Mouse (Mus musculus) forebrain, embryonic 15.5 days (tissue): Measurements from ENCODE around the gene Pdcl2. TPM values are rescaled to one million over a fixed set of nuclear protein-coding genes. Genes with fewer than 3 reads are reported as not detected.

Experiments used
- ATAC-seq: fragments of 200-750 bp; cut with Nextera tagmentation; replicated peaks from 2 replicates; pipeline ENCODE4 v1.8.0; 2017; ENCODE audit warnings: mild to moderate bottlenecking, moderate TSS enrichment, moderate library complexity
- H3K27ac ChIP-seq: fragments of 300-500 bp; sonication (generic); replicated peaks from 2 replicates; pipeline ENCODE4 v1.5.1; 2015; ENCODE audit warnings: mild to moderate bottlenecking, inconsistent platforms
- H3K27me3 ChIP-seq: fragments of 300-500 bp; sonication (generic); 2 replicates; pipeline ENCODE4 v1.6.1; 2015; ENCODE audit warnings: inconsistent platforms
- H3K36me3 ChIP-seq: fragments of 300-500 bp; sonication (generic); 2 replicates; pipeline ENCODE4 v1.6.1; 2015; ENCODE audit warnings: mild to moderate bottlenecking, inconsistent platforms
- H3K4me1 ChIP-seq: fragments of 300-500 bp; sonication (generic); 2 replicates; pipeline ENCODE4 v1.6.1; 2015; ENCODE audit warnings: inconsistent platforms
- H3K4me2 ChIP-seq: fragments of 300-500 bp; sonication (generic); replicated peaks from 2 replicates; pipeline ENCODE4 v1.6.1; 2015; ENCODE audit warnings: mild to moderate bottlenecking, inconsistent platforms
- H3K4me3 ChIP-seq: fragments of 300-500 bp; sonication (generic); 2 replicates; pipeline ENCODE4 v1.5.1; 2015; ENCODE audit warnings: mild to moderate bottlenecking, inconsistent platforms
- H3K9ac ChIP-seq: fragments of 300-500 bp; sonication (generic); replicated peaks from 2 replicates; pipeline ENCODE4 v1.6.1; 2015; ENCODE audit warnings: mild to moderate bottlenecking, inconsistent platforms
- H3K9me3 ChIP-seq: fragments of 300-500 bp; sonication (generic); 2 replicates; pipeline ENCODE4 v1.6.1; 2016; ENCODE audit warnings: inconsistent platforms
- WGBS: fragments of 180-500 bp; shearing (Covaris S2); methylation state at CpG from one replicate; pipeline ENCODE4 v1.1.7; 2015; ENCODE audit warnings: mixed read lengths; 5-methylcytosine and 5-hydroxymethylcytosine counted together
- polyA plus RNA-seq: library from polyadenylated mRNA; unstranded; fragments of >200 nt; fragmentation: Nextera tagmentation; extraction: Ambion mirVana; gene quantifications from 2 replicates; pipeline ENCODE4 v1.2.1, GENCODE M21; 2015

Pdcl2 gene
- not detected in 2 replicates for polyA plus RNA-seq

DNA sequence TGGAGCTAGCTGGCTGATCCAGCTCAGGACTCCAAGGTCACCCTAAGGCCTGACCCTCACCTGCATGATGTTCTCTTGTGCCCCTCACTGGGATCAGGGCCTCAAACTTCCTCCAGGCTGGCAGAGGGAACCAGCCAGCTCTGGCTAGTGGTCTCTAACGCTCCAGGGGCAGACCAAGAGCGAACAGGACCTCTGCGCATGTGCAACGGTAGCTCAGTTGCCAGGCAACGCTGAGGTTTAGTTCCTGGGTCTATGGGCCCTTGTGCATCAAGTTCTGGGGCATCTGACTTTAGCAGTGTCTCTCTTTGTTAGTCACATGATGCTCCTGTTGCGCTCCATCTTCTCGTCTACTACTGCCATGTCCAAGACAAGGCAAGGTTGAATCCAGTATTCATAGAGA lies at the start of gene Pdcl2:
Gene Pdcl2, minus strand, starts transcription at position 204 of the 400 bp plus-strand sequence.
- Histone ChIP-seq H3K27ac (no peak within 1 kb of the TSS), H3K27me3 (no peaks in the 10 kb centered on the region), H3K4me1 (0 out of 2 replicates have a peak, but pooled peaks cover 2% of the 10 kb centered on the region), H3K9ac (no peak within 1 kb of the TSS), H3K9me3 (no peaks in the 10 kb centered on the region), H3K4me3 (no peak within 1 kb of the TSS), H3K4me2 (no peak within 1 kb of the TSS), H3K36me3 (no peaks in the 10 kb centered on the region)
- ATAC-seq: no peak
- 89% methylated on average over 7 of the region's 7 CpGs for WGBS

DNA sequence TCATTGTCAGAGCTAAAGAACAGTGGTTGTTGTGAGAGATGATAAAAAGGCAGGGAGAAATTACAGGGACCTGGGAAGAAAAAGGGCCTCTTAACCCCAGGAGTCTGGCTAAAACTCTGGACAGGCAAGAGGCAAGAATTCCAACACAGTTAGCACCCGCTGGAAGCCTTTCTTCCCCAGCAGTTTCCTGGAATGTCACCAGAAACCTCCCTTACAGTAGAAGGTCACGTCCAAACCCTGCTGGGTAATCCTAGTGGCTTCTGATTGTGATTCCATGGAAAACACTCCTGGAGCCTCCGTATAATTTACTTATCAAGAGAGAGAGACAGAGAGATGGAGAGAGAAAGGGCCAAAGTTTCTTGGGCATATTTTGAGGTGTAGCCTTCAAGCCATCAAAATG lies 48.3 kb upstream of the Pdcl2 start:
- H3K27me3 ChIP-seq: no peaks in the 10 kb centered on the region
- no peak for ATAC-seq
- no peak overlapping the region for H3K4me3 ChIP-seq
- no peak overlapping the region for H3K4me2 ChIP-seq
- 46% methylated on average over 3 of the region's 3 CpGs for WGBS
- no peaks in the 10 kb centered on the region for H3K4me1 ChIP-seq
- no peak overlapping the region for H3K27ac ChIP-seq
- H3K9me3 ChIP-seq: no peaks in the 10 kb centered on the region
- no peaks in the 10 kb centered on the region for H3K36me3 ChIP-seq
- H3K9ac ChIP-seq: no peak overlapping the region

DNA sequence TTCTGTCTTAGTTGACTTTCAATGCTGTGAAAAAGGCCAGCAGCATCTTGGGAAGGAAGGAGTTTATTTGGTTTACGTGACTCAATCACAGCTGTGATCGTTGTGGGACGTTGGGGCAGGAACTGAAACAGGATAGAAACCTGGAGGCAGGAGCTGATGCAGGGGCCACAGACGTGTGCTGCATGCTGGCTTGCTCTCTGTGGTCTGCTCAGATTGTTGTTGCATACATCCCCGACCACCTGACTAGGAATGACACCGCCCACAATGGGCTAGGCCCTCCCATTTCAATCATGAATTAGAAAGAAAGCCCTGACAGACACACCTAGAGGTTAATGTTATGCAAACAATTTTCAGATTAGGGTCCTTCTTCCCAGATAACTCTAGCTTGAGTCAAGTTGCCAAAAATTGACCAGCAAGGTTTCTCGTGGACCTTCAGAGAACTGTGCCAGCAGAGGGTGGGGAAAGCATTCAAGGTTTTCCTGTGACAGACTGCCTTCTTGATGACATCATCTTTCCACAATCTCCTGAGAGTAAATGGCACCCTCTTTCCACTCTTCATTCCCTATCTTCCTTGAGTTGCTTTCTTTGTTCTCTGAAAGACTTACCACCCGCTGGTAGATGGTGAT lies 38.4 kb upstream of the Pdcl2 start:
- Histone ChIP-seq H3K9me3 (no peaks in the 10 kb centered on the region), H3K27me3 (peaks cover 3% of the 10 kb centered on the region; the same call in 1 of the 2 replicates)
- 79% methylated on average over 8 of the region's 8 CpGs for WGBS

DNA sequence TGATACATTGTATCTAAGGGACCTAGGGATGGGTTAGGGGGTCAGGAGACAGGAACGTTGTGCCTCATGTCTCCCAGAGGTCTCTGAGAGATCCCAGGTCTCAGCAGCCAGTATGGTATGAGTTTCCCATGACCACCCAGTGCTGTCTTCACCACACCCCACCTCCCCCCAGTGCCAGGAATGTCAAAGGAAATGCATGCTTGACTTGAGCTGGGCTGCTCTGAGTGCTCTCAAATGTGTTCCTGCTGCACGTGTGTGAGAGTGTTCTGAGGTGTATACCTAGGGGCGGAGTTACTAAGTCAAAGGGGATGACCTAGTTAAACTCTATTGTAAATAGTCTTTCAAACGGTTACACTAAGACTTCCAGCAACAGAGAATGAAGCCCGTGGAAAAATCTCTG lies 34.5 kb upstream of the Pdcl2 start:
- no peak for ATAC-seq
- Histone ChIP-seq H3K27me3 (peaks cover 19% of the 10 kb centered on the region; the same call in 1 of the 2 replicates), H3K9me3 (no peaks in the 10 kb centered on the region), H3K4me3 (no peak overlapping the region), H3K4me2 (no peak overlapping the region), H3K36me3 (no peaks in the 10 kb centered on the region), H3K9ac (no peak overlapping the region), H3K4me1 (peaks cover 12% of the 10 kb centered on the region), H3K27ac (no peak overlapping the region)
- 43% methylated on average over 5 of the region's 5 CpGs for WGBS

More for the DNA sequence above, 38.4 kb upstream of the Pdcl2 start:
- Histone ChIP-seq H3K4me1 (no peaks in the 10 kb centered on the region), H3K4me2 (no peak overlapping the region), H3K27ac (no peak overlapping the region), H3K4me3 (no peak overlapping the region), H3K36me3 (no peaks in the 10 kb centered on the region), H3K9ac (no peak overlapping the region)
- no peak for ATAC-seq

DNA sequence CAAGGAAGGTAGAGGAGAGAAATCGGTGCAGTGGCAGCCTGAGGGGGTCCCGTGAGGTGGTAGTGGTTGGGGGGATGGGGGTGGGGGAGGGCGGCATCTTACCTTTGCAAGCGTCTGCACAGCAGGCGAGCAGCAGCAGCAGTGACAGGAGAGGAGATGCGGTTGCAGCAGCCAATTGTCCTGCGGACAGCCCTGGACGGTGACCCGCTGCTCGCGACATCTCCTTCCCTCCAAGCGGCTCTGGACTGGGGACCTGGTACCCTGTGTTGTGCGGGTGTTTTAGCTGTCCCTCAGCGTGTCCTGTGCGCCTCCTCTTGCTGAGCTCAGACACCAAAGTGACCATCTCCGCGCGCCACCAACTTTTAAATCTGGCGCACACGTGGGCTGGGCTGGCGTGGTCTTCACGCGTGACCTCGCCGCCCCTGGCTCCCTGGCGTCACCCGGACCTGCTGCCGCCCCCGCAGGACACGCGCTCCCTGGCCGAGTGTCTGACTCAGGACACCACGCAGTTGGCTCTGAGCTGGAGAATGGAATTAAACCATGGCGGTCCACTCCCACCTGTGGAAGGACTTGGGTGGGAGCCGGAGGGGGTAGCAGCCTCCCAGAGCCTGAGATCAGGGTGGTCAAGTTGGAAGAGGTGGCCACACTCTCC lies 32.6 kb upstream of the Pdcl2 start, which contains the start of gene Nmu:
Gene Nmu, minus strand, starts transcription at position 336 of the 652 bp plus-strand sequence.
- H3K4me3 ChIP-seq: peak within 1 kb of the TSS; percentile 32
- peaks cover 12% of the 10 kb centered on the region for H3K4me1 ChIP-seq
- no peaks in the 10 kb centered on the region for H3K36me3 ChIP-seq
- 5% methylated on average over 35 of the region's 35 CpGs for WGBS
- ATAC-seq: no peak
- H3K9ac ChIP-seq: 0 out of 2 replicates have a peak within 1 kb of the TSS, but pooled peaks have one; percentile 23
- H3K27me3 ChIP-seq: peaks cover 19% of the 10 kb centered on the region; the same call in 1 of the 2 replicates
- no peak within 1 kb of the TSS for H3K27ac ChIP-seq
- peak within 1 kb of the TSS; percentile 56 for H3K4me2 ChIP-seq
- no peaks in the 10 kb centered on the region for H3K9me3 ChIP-seq

DNA sequence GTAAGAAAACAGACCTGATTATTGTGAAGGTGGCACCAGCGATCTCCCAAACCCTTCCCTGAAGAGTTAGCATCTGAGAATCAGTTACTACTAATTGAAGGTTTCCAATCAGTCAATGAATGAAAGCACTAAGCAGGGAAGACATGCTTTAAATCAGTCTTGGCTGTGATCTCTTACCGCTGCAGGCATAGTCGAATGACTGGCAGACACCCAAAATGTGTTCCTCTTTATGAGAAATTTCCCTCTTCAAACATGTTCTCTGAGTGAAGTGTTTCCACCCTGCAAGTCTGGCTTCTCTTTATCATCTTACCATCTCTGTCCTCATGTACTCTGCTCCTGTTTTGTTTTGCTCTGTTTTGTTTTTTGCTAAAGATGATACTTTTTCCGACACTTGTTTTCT lies 29.8 kb upstream of the Pdcl2 start:
- no peak overlapping the region for H3K4me3 ChIP-seq
- peaks cover 12% of the 10 kb centered on the region for H3K4me1 ChIP-seq
- WGBS: 49% methylated on average over 4 of the region's 4 CpGs
- H3K9ac ChIP-seq: no peak overlapping the region
- peaks cover 19% of the 10 kb centered on the region; the same call in 1 of the 2 replicates for H3K27me3 ChIP-seq
- no peak overlapping the region for H3K27ac ChIP-seq
- no peaks in the 10 kb centered on the region for H3K36me3 ChIP-seq
- H3K9me3 ChIP-seq: no peaks in the 10 kb centered on the region
- ATAC-seq: no peak
- H3K4me2 ChIP-seq: no peak overlapping the region

DNA sequence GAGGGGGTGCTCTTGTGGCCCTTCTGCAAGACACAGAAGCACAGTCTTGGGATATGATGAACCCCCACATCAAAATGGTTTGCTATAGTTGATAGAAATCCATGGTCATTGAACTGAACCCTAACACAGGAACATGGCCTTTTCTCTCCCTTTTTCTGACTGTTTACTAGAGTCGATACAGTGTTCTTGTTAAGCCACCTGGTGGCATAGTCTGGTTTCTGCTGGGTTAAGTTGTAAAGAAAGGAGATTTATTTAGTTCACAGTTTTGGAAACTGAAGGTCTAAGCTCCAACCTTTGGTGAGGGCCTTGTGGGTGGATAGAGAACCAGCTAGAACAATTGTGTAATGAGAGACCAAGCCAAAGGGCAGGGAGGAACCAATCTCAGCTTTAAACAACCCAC lies 29.1 kb upstream of the Pdcl2 start:
- Histone ChIP-seq H3K9ac (no peak overlapping the region), H3K36me3 (no peaks in the 10 kb centered on the region), H3K9me3 (no peaks in the 10 kb centered on the region), H3K27me3 (peaks cover 19% of the 10 kb centered on the region; the same call in 1 of the 2 replicates), H3K4me2 (no peak overlapping the region), H3K27ac (no peak overlapping the region), H3K4me1 (peaks cover 12% of the 10 kb centered on the region), H3K4me3 (no peak overlapping the region)
- no peak for ATAC-seq
- 80% methylated on average over 1 of the region's 1 CpGs for WGBS

DNA sequence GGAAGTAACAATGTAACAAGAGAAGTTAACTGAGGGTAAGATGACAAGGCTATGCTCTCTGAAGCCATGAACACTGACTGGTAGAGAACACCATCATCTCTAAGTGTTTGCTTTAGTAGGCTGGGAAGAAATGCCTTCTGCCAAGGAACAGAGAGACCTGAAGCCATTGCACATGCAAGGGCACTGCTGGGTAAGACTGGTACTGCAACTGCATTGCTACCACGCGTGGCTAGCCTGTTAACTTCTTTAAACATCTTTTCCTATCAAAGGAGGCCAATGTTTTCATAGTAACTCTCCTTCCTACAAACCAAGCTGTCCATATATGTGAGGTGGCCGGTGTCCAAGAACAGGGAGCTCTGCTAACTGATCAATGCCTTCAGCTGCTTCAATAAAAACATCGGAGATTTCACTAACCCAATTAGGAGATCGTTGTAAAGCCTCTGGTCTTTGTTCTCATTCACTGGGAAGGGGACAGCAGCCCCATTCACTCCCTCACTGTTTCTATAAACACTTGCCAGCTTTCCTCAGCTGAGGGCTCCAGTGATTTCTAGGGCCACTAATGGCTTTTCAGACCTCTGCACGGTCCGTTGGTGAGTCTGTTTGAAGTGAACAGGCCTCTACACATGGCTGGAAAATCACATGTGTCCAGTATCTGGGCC lies 21.1 kb upstream of the Pdcl2 start:
- 0 out of 2 replicates have a peak, but pooled peaks cover 3% of the 10 kb centered on the region for H3K4me1 ChIP-seq
- no peaks in the 10 kb centered on the region for H3K9me3 ChIP-seq
- 4% methylated on average over 7 of the region's 7 CpGs for WGBS
- H3K27me3 ChIP-seq: no peaks in the 10 kb centered on the region
- H3K4me3 ChIP-seq: no peak overlapping the region
- ATAC-seq: peak; percentile 88
- H3K9ac ChIP-seq: no peak overlapping the region
- H3K4me2 ChIP-seq: no peak overlapping the region
- no peaks in the 10 kb centered on the region for H3K36me3 ChIP-seq
- no peak overlapping the region for H3K27ac ChIP-seq

DNA sequence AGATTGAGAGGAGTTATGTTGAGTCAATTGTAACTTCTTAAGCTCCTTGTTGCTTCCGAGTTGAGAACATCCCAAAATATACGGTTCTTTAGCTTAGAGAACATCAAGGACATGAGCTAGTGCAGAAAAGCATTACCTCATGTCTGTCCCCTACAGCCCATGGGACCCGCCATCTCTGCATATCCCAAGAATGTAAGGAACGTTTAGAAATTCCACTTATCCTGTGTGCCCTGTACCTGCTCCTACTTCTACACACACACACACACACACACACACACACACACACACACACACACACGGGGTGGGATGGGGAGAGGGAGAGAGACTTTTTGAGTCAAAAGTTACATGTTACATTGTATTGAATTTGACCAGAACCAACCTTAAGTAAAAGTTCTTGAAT lies 20.6 kb upstream of the Pdcl2 start:
- ATAC-seq: no peak
- Histone ChIP-seq H3K4me2 (no peak overlapping the region), H3K4me1 (0 out of 2 replicates have a peak, but pooled peaks cover 3% of the 10 kb centered on the region), H3K4me3 (no peak overlapping the region), H3K9me3 (no peaks in the 10 kb centered on the region), H3K27ac (no peak overlapping the region), H3K9ac (no peak overlapping the region), H3K36me3 (no peaks in the 10 kb centered on the region), H3K27me3 (no peaks in the 10 kb centered on the region)
- WGBS: 71% methylated on average over 5 of the region's 5 CpGs

DNA sequence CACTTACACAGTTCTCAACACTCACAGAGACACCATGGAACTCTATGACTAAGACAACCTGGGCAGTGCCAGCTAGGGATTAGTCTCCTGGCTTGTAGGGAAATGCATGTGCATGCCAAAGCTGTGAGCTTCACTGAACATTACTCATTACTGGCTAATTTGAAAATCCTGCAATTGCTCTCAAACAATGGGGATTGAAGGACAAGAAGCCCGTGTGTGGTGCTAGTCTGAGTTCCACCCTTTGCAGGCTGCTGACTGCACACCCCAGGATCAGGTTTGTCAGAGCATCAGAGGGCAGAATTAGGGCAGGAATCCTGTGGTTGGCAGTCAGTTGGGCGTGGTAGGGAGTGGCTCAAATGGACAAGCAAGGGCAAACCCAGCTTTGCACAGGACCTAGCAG lies 15.2 kb upstream of the Pdcl2 start:
- Histone ChIP-seq H3K4me1 (0 out of 2 replicates have a peak, but pooled peaks cover 4% of the 10 kb centered on the region), H3K27me3 (no peaks in the 10 kb centered on the region), H3K4me2 (no peak overlapping the region), H3K9me3 (no peaks in the 10 kb centered on the region), H3K9ac (no peak overlapping the region), H3K36me3 (no peaks in the 10 kb centered on the region), H3K27ac (no peak overlapping the region), H3K4me3 (no peak overlapping the region)
- 23% methylated on average over 2 of the region's 2 CpGs for WGBS
- peak; percentile 94 for ATAC-seq

DNA sequence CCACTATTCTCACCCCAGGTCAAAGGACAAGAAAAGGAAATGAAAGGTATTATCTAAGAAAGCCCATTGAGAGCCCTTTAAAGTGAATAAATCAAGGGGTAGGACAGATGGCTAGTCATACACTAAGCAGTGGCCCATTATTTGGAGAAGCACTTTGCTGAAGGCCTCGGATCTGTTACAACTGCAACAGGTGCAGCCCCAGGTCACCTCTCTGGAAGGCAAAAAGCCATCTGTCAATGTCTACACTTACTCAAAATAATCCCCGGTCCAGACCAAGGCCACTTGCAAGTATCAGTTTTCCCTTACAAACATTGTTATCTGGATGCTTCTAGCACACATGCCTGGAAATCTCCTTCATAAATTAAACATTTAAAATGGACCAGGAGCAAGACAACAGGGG lies 10.0 kb upstream of the Pdcl2 start:
- H3K9me3 ChIP-seq: no peaks in the 10 kb centered on the region
- H3K27ac ChIP-seq: no peak overlapping the region
- no peaks in the 10 kb centered on the region for H3K36me3 ChIP-seq
- no peaks in the 10 kb centered on the region for H3K27me3 ChIP-seq
- no peak overlapping the region for H3K4me3 ChIP-seq
- no peak overlapping the region for H3K4me2 ChIP-seq
- no peak for ATAC-seq
- no peak overlapping the region for H3K9ac ChIP-seq
- WGBS: 95% methylated on average over 2 of the region's 2 CpGs
- no peaks in the 10 kb centered on the region for H3K4me1 ChIP-seq

DNA sequence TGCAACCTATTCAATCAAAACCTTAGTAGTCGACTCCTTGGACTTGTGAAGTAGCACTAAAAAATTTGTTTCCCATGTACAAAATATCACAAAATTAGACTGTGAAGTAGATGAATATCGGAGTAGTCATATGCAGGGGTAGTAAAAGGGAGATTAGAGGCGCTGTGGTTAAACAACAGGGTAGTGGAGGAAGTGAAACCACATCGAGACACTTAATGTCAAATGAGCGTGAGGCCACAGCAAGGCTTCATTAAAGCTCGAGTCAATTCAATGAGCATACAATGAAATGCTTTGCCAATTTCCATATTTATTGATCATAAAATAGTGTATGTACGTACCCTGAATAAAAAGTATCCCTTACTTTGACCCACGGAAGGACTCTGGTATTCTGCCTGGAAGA lies 6.1 kb upstream of the Pdcl2 start:
- Histone ChIP-seq H3K4me1 (no peaks in the 10 kb centered on the region), H3K27me3 (no peaks in the 10 kb centered on the region), H3K4me3 (no peak overlapping the region), H3K27ac (no peak overlapping the region), H3K9me3 (no peaks in the 10 kb centered on the region), H3K36me3 (no peaks in the 10 kb centered on the region), H3K9ac (no peak overlapping the region), H3K4me2 (no peak overlapping the region)
- no peak for ATAC-seq
- WGBS: 84% methylated on average over 8 of the region's 8 CpGs
